25 mouse cellular contexts compared by ENCODE assay signal in the genomic region with DNA sequence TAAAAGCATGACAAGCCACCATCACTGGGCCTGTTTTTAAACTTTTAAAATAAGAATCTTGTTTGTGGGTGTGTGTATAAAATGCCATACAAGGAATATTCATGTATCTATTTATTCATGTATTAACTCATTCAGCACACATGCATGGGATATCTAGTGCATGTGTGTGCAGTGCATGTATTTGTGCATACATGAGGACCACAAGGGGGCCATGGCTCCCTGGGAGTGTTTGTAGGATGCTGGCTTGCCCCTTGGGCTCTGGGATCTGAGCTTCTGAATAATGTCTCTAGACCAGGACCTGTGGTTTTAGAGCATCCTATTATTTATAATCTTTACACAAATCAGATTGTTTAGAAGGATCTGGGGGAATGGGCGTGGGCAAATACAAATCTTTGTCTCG. TPM values are rescaled to one million over a fixed set of nuclear protein-coding genes. Genes with fewer than 3 reads are reported as not detected.
DNase-seq lines count a peak whose midpoint lies in the region; ATAC-seq and TF ChIP-seq lines count a peak whose summit lies in the region.
"Had no signal": no experiment of that assay in that cellular context is flagged by ENCODE, and none has a peak within 500 bp of the region (broad histone marks: within the 10 kb centered on the region; RNA-seq: fewer than 3 reads in every experiment).

No protein-coding gene starts in this region.

- H3K36me3 ChIP-seq in kidney, adult 2 months (ENCODE audit: control insufficient read depth, insufficient read depth, low read length), result no peaks in the 10 kb centered on the region
- peaks cover 0 to 3% of the 10 kb centered on the region in 2 experiments; a peak in 2 of 4 replicates for H3K36me3 ChIP-seq in MEL (ENCODE audit: control insufficient read depth in 1 of 2, insufficient read depth in 2 of 2, low read length in 2 of 2)
- H3K36me3 ChIP-seq: heart, embryonic 13.5 days; stomach, embryonic 15.5 days had no signal

- TF ChIP-seq EP300 in MEL (IDR thresholded peaks at IDR 0.05; ENCODE audit: low read depth in 1 of 2, low read length in 2 of 2), result no peak

- no peaks in the 10 kb centered on the region for H3K79me2 ChIP-seq in MEL (ENCODE audit: control insufficient read depth, insufficient read depth, low read length, poor library complexity)

- H3K9me3 ChIP-seq in MEL (replicated peaks; ENCODE audit: insufficient read depth, low read length), result no peaks in the 10 kb centered on the region
- H3K9me3 ChIP-seq: forebrain, embryonic 12.5 days; heart, embryonic 13.5 days; limb, embryonic 12.5 days; stomach, embryonic 15.5 days had no signal

- no peaks in the 10 kb centered on the region for H3K27me3 ChIP-seq in kidney, adult 2 months (replicated peaks; ENCODE audit: control insufficient read depth, insufficient read depth, low read length)
- H3K27me3 ChIP-seq in MEL (ENCODE audit: control insufficient read depth in 1 of 2, insufficient read depth in 2 of 2, low read length in 2 of 2), result no peaks in the 10 kb centered on the region
- H3K27me3 ChIP-seq: forebrain, embryonic 12.5 days; heart, embryonic 13.5 days; limb, embryonic 12.5 days; stomach, embryonic 15.5 days had no signal

- H3K4me1 ChIP-seq in kidney, adult 2 months (ENCODE audit: control insufficient read depth, insufficient read depth, low read length), result no peaks in the 10 kb centered on the region
- no peaks in the 10 kb centered on the region for H3K4me1 ChIP-seq in lung, adult 2 months (ENCODE audit: control insufficient read depth, insufficient read depth, low read length)
- peaks cover 0 to 6% of the 10 kb centered on the region in 2 experiments; a peak in 2 of 4 replicates for H3K4me1 ChIP-seq in MEL (ENCODE audit: control insufficient read depth in 1 of 2, insufficient read depth in 2 of 2, low read length in 2 of 2)
- H3K4me1 ChIP-seq: forebrain, embryonic 12.5 days; stomach, embryonic 15.5 days had no signal

- intact Hi-C loops in gastrocnemius, adult 2 months (cut with DNase I), result no loop called here
- intact Hi-C loops in gastrocnemius, postnatal 36 days (cut with DNase I), result no loop called here

- no peak overlapping the region for H3K9ac ChIP-seq in MEL (ENCODE audit: control insufficient read depth, low read depth, low read length, poor library complexity, severe bottlenecking)
- H3K9ac ChIP-seq: forebrain, embryonic 12.5 days; heart, embryonic 13.5 days; limb, embryonic 12.5 days; stomach, embryonic 15.5 days had no signal

- TF ChIP-seq CTCF in gastrocnemius, adult 2 months (IDR thresholded peaks at IDR 0.05), result peak; percentile 26; the same call in 1 of the 2 replicates
- 0 out of 2 replicates have a peak, but pooled peaks have one; percentile 22 for TF ChIP-seq CTCF in kidney, adult 2 months (conservative IDR thresholded peaks at IDR 0.05; ENCODE audit: insufficient read depth, insufficient read length, low read depth, low read length)
- TF ChIP-seq CTCF in lung, adult 2 months (IDR thresholded peaks at IDR 0.05; ENCODE audit: insufficient read depth, low read length), result peak; percentile 38; the same call in 1 of the 2 replicates
- peak in 1 of 3 experiments; percentile 6; a peak in 1 of 6 replicates for TF ChIP-seq CTCF in MEL (IDR thresholded peaks at IDR 0.05 in 2 of 3, conservative IDR thresholded peaks at IDR 0.05 in 1 of 3; ENCODE audit: control insufficient read depth in 1 of 3, insufficient read depth in 1 of 3, low read depth in 2 of 3, low read length in 3 of 3, poor library complexity in 1 of 3, severe bottlenecking in 1 of 3)

- 100% methylated on average over 2 of the region's 2 CpGs for WGBS in kidney, adult 2 months
- 91% methylated on average over 2 of the region's 2 CpGs for WGBS in lung, adult 2 months

- peak; percentile 7 for TF ChIP-seq RAD21 in MEL (IDR thresholded peaks at IDR 0.05; ENCODE audit: low read depth, low read length)

- H3K27ac ChIP-seq in gastrocnemius, adult 2 months, result no peak overlapping the region
- H3K27ac ChIP-seq in kidney, adult 2 months (ENCODE audit: insufficient read depth, low read depth, low read length), result no peak overlapping the region
- H3K27ac ChIP-seq in MEL (ENCODE audit: control insufficient read depth, low read depth, low read length), result no peak overlapping the region
- H3K27ac ChIP-seq: forebrain, embryonic 12.5 days; heart, embryonic 13.5 days; limb, embryonic 12.5 days; stomach, embryonic 15.5 days had no signal

- DNase-seq in gastrocnemius, adult 2 months, result no peak
- DNase-seq in gastrocnemius, postnatal 36 days, result no peak
- no peak for DNase-seq in kidney, adult 2 months
- DNase-seq in kidney, adult 11 months, result no peak
- DNase-seq in lung, adult 2 months, result no peak
- no peak for DNase-seq in lung, postnatal 4 days
- no peak for DNase-seq in MEL (ENCODE audit: low read depth, low spot score)
- DNase-seq: adrenal gland, postnatal 14 days; cerebellum, adult 2 months; cerebellum, postnatal 14 days; gastrocnemius, postnatal 25 days; heart, adult 18-20 months; heart, postnatal 14 days; kidney, adult 18-20 months; layer of hippocampus, adult 9-11 months; midbrain, embryonic 14.5 days; right cerebral cortex, postnatal 25 days; thymus, postnatal 14 days had no signal

- H3K4me3 ChIP-seq in gastrocnemius, adult 2 months, result no peak overlapping the region
- H3K4me3 ChIP-seq in kidney, adult 2 months (ENCODE audit: insufficient read depth, low read depth, low read length), result no peak overlapping the region
- no peak overlapping the region for H3K4me3 ChIP-seq in lung, adult 2 months (replicated peaks; ENCODE audit: extremely low read depth, low read depth, low read length)
- H3K4me3 ChIP-seq in MEL (ENCODE audit: control insufficient read depth in 1 of 2, insufficient read depth in 1 of 2, low read depth in 2 of 2, low read length in 2 of 2), result no peak overlapping the region
- H3K4me3 ChIP-seq: erythroblast, embryonic 14.5 days; forebrain, embryonic 12.5 days; heart, embryonic 13.5 days; limb, embryonic 12.5 days; stomach, embryonic 15.5 days had no signal

- no peak for TF ChIP-seq POLR2A in kidney, adult 2 months (IDR thresholded peaks at IDR 0.05; ENCODE audit: low read depth, low read length)
- no peak for TF ChIP-seq POLR2A in lung, adult 2 months (IDR thresholded peaks at IDR 0.05; ENCODE audit: borderline replicate concordance, extremely low read depth, low read depth, low read length)
- no peak for TF ChIP-seq POLR2A in MEL (IDR thresholded peaks at IDR 0.05; ENCODE audit: control insufficient read depth in 1 of 2, insufficient read depth in 1 of 2, low read depth in 1 of 2, low read length in 2 of 2, poor library complexity in 1 of 2)

- no peak for ATAC-seq in erythroid progenitor cell, adult 5-6 weeks (replicated peaks; ENCODE audit: low FRiP score, poor library complexity, severe bottlenecking)

TF ChIP-seq in MEL, 35 proteins besides CTCF, POLR2A, EP300 and RAD21:
- no peak for TF ChIP-seq MAFK (IDR thresholded peaks at IDR 0.05; ENCODE audit: borderline replicate concordance, low read depth, low read length)
- TF ChIP-seq SMC3 (IDR thresholded peaks at IDR 0.05; ENCODE audit: low read depth, low read length), result peak; percentile 28; the same call in 1 of the 2 replicates
- no peak for TF ChIP-seq BHLHE40 (IDR thresholded peaks at IDR 0.05; ENCODE audit: borderline replicate concordance, low read depth, low read length)
- no peak for TF ChIP-seq ELF1 (IDR thresholded peaks at IDR 0.05; ENCODE audit: low read depth, low read length)
- no peak for TF ChIP-seq CHD1 (IDR thresholded peaks at IDR 0.05; ENCODE audit: low read depth, low read length)
- no peak for TF ChIP-seq E2F4 (IDR thresholded peaks at IDR 0.05; ENCODE audit: borderline replicate concordance, low read depth, low read length)
- TF ChIP-seq CHD2 (IDR thresholded peaks at IDR 0.05; ENCODE audit: low read length), result no peak
- TF ChIP-seq POLR2AphosphoS2 (IDR thresholded peaks at IDR 0.05; ENCODE audit: low read length), result no peak

RNA-seq across cellular contexts. Expression of a gene that starts 36.0 kb away (rescaled TPM):
- 100 to 1,000 TPM; 152 to 211 TPM for total RNA-seq in gastrocnemius, adult 2 months (2021)
- total RNA-seq in gastrocnemius, postnatal 36 days (2021), result 100 to 1,000 TPM; 131 to 132 TPM
- 32.7 and 38.4 TPM in 2 replicates for polyA plus RNA-seq in kidney, adult 2 months (2012; rRNA removed)
- polyA plus RNA-seq in lung, adult 2 months (2012; rRNA removed), result 29.1 and 44.4 TPM in 2 replicates
- 68.4 and 80.2 TPM in 2 replicates for total RNA-seq in MEL (2012; rRNA removed)
- 10 to 100 TPM in 1 of 2 experiments, not detected in 1; 73.1 TPM for polyA plus RNA-seq in MEL (2012; ENCODE audit: insufficient read depth in 1 of 2, insufficient read length in 2 of 2, low read depth in 1 of 2, low replicate concordance in 2 of 2, missing spikeins in 1 of 2)
- total RNA-seq in erythroid progenitor cell, adult 5-6 weeks (2015; ENCODE audit: low replicate concordance), result 27.2 and 31.7 TPM in 2 replicates
- total RNA-seq in erythroid progenitor cell, adult 5-6 weeks (2017; ENCODE audit: low replicate concordance), result 19.1 and 44.0 TPM in 2 replicates

RNA-seq across cellular contexts. Expression of a gene that starts 45.0 kb away (rescaled TPM):
- total RNA-seq in gastrocnemius, adult 2 months (2021), result 100 to 1,000 TPM; 375 to 428 TPM
- 100 to 1,000 TPM; 333 to 372 TPM for total RNA-seq in gastrocnemius, postnatal 36 days (2021)
- polyA plus RNA-seq in kidney, adult 2 months (2012; rRNA removed), result 30.2 and 33.3 TPM in 2 replicates
- polyA plus RNA-seq in lung, adult 2 months (2012; rRNA removed), result 27.7 and 55.1 TPM in 2 replicates
- total RNA-seq in MEL (2012; rRNA removed), result 3.4 and 4.1 TPM in 2 replicates
- polyA plus RNA-seq in MEL (2012; ENCODE audit: insufficient read depth in 1 of 2, insufficient read length in 2 of 2, low read depth in 1 of 2, low replicate concordance in 2 of 2, missing spikeins in 1 of 2), result 1 to 10 TPM in 1 of 2 experiments, not detected in 1; 6.7 TPM
- total RNA-seq in erythroid progenitor cell, adult 5-6 weeks (2015; ENCODE audit: low replicate concordance), result not detected in 2 replicates
- total RNA-seq in erythroid progenitor cell, adult 5-6 weeks (2017; ENCODE audit: low replicate concordance), result not detected in 2 replicates
- total RNA-seq: neutrophil, adult 5-6 weeks had no signal
- polyA plus RNA-seq: erythroblast, embryonic 14.5 days had no signal

Comparison
In these comparisons a context has a peak if more than half of its experiments do, and no peak if none do; other contexts are left out.
1. RNA of a gene that starts 45.0 kb away (total RNA-seq): 375 to 428 TPM in gastrocnemius, adult 2 months and 333 to 372 TPM in gastrocnemius, postnatal 36 days; 3.4 to 4.1 TPM in MEL and not detected in erythroid progenitor cell, adult 5-6 weeks; every median in the first group is over 10 times any median in the second.